Mouse (Mus musculus) small intestine, adult 2 months (tissue): ENCODE measurements around the gene Oaz2.

Source experiments
- CTCF ChIP-seq: fragments of 200-500 bp; IDR thresholded peaks from 2 replicates; pipeline ENCODE4 v1.5.1; 2012; ENCODE audit warnings: low read depth, mild to moderate bottlenecking, control low read depth, inconsistent platforms, low read length, moderate library complexity, mixed read lengths; ENCODE audit not compliant: insufficient replicate concordance, insufficient read length; ENCODE audit errors: extremely low read depth
- POLR2A ChIP-seq: fragments of 200-500 bp; IDR thresholded peaks from 2 replicates; pipeline ENCODE4 v1.6.1; 2012; ENCODE audit warnings: low read depth, mild to moderate bottlenecking, control low read depth, inconsistent platforms, low read length, moderate library complexity

DNA sequence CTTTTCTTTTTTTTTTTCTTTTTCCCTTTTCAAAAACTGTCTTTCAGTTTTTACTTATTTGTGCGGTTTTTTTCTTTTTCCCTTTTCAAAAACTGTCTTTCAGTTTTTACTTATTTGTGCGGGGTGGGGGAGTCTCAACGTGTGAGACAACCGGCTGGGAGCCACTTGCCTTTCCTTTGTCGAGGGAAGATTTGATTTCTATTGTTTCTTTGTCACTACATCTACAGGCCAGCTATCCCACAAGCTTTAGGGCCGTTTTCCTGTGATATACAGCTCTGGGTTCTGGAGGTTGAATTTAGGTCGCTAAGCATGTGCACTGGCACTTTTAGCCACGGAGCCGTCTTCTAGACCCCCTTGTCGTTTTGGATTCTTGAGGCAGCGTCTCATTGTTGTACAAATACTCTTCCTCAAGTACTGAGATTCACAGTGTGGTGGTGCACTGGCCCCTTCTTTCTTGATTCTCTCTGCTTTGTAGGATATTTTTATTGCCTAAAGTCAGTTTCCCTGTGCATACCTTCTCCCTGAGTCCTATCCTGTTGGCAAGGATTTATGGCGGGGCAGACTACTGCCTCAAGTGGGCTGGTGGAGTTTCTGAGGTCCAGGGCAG lies 26.3 kb upstream of the Oaz2 start:
- TF ChIP-seq CTCF, result no peak
- TF ChIP-seq POLR2A, result no peak
